Mouse (Mus musculus) spleen, adult 2 months (tissue): ENCODE measurements around the gene Olfr888.

Source experiments
- CTCF ChIP-seq: fragments of 200-500 bp; IDR thresholded peaks from 2 replicates; pipeline ENCODE4 v1.5.1; 2011; ENCODE audit warnings: mild to moderate bottlenecking, inconsistent platforms; ENCODE audit not compliant: insufficient read depth, insufficient read length, insufficient replicate concordance; ENCODE audit errors: extremely low read depth
- POLR2A ChIP-seq: fragments of 200-500 bp; IDR thresholded peaks from 2 replicates; pipeline ENCODE4 v1.6.1; 2011; ENCODE audit warnings: low read depth, low read length, inconsistent platforms

DNA sequence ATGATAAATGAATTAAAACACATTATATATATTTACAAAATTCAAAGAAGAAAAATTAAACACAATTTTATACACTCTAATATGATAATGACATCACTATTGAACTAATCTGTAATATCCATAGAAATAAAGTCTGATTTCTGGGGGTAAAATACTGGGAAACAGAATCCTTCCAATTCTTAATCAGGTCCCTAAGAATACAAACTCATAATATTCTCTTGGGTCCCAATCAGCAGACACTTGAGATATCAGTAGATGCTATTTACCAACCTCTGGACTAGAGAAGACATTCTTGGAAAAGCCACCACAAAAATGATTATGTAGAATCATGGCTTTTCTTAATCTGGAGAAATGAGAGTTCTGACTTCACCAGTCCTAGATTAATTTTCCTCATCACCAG is 34.3 kb downstream of the Olfr888 start, which contains the start of gene Olfr890:
- no peak for TF ChIP-seq CTCF
- TF ChIP-seq POLR2A, result no peak
